Mouse (Mus musculus): ENCODE results near the gene Defa21.
"Not testable (repeated sequence)": the region's sequence is repeated elsewhere in the genome, so short reads cannot be mapped to it uniquely, and the experiment has no call there.

DNA sequence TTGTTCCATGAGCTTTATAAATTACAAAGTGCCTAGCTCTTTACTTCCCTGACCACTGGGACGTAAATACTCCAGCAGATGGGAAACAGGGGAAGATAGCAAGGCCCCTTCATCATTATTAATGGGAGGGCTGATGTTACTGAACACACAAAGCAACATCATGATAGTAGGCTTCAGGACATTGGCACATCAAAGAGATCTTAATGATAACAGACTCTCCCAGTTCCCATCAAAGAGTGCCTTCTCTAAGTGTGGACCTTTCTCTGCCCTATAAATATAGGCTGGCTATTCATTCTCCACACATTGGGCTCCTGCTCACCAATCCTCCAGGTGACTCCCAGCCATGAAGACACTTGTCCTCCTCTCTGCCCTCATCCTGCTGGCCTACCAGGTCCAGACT is at the start of gene Defa21:
- TF ChIP-seq CTCF, EP300 (IDR thresholded peaks at IDR 0.05; ENCODE audit: low read depth): not testable (repeated sequence)
